Mouse (Mus musculus) CH12.LX (cell line): Measurements from ENCODE around the gene Ptprq.

Source experiments
- EP300 ChIP-seq: IDR thresholded peaks from 2 replicates; pipeline ENCODE4 v1.6.1; 2011; ENCODE audit warnings: low read length, improper control_type of control experiment
- POLR2A ChIP-seq: IDR thresholded peaks from 2 replicates; pipeline ENCODE4 v1.6.1; 2011; ENCODE audit warnings: low read depth, mild to moderate bottlenecking, improper control_type of control experiment, low read length

GRCm38 (mm10) chr10:107737743-107738142 is 17.9 kb upstream of the Ptprq start:
- TF ChIP-seq POLR2A, result no peak
- TF ChIP-seq EP300, result no peak
